Mouse (Mus musculus) lung, adult 2 months (tissue): ENCODE data around the gene Ercc6. TPM values are rescaled to one million over a fixed set of nuclear protein-coding genes. Genes with fewer than 3 reads are reported as not detected.

Experiments
- DNase-seq: peaks from one replicate; pipeline ENCODE4 v3.0.0; 2022
- H3K4me1 ChIP-seq: fragments of 200-500 bp; 2 replicates; pipeline ENCODE4 v1.6.1; 2011; ENCODE audit warnings: low read length; ENCODE audit not compliant: control insufficient read depth, insufficient read depth
- H3K4me3 ChIP-seq: fragments of 200-500 bp; replicated peaks from 2 replicates; pipeline ENCODE3; 2011; ENCODE audit warnings: low read depth, mild to moderate bottlenecking, control low read depth, low read length; ENCODE audit errors: extremely low read depth
- CTCF ChIP-seq: fragments of 200-500 bp; IDR thresholded peaks from 2 replicates; pipeline ENCODE4 v1.5.1; 2011; ENCODE audit warnings: mild to moderate bottlenecking, low read length, control low read depth; ENCODE audit not compliant: insufficient read depth
- POLR2A ChIP-seq: fragments of 200-500 bp; IDR thresholded peaks from 2 replicates; pipeline ENCODE4 v1.6.1; 2011; ENCODE audit warnings: low read depth, mild to moderate bottlenecking, control low read depth, low read length, borderline replicate concordance; ENCODE audit errors: extremely low read depth
- WGBS: fragments of 180-500 bp; shearing (Covaris S2); methylation state at CpG from one replicate; pipeline ENCODE4 v1.1.7; 2018; 5-methylcytosine and 5-hydroxymethylcytosine counted together
- polyA plus RNA-seq: library from polyadenylated mRNA; depleted of rRNA; stranded (reverse); fragments of >200 nt; gene quantifications from 2 replicates; pipeline ENCODE4 v1.2.3, GENCODE M21; 2012

The Ercc6 gene
- polyA plus RNA-seq, 1 experiment, result 4.8 TPM

DNA sequence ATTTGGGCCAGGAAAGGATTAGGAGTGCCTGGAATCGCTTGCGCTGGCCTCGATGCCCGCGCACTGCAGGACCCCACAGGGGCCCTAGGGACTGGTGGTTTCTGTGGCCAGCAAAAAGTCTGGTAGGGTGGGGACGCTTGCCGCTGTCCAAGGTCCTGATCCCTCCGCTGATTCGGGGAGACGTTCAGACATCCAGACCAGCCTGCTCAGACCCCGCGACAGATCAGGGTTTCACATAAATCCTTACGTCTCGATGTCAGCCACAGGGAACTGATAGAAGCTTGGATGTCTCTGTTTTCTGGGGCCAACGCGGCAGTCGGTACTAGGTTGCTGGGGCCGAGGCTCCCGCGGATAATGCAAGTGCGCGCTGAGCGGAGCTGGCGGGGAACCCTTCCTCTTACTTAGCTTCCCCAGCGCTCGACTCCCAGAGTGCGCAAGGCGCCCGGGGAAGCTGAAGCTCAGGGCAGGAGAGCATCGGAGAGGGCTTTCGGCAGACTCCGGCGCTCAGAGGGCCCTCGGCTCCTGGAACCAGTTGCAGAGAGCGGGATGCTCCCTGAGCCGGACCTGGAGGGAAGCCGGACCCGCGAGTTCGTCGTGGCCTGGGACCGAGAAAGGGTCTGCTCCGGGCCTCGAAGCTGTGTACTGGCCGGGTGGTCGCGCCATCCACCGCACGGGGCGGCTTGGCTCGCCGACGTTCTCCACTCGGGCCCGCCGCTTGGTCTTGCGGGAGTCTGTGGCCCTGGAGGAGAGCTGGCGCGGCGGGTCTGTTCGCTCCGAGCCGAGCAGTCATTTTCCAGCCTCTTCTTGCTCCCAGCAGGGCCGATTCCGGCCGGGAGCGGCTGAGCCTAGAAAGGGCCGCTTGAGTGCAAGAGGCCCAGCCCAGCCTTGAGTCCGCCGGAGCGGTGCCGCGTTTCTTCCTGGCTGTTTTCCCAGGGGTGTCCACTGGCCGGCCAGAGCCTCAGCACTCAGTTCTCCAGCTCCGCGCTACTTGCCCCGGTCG is 84.2 kb downstream of the Ercc6 start:
- H3K4me3 ChIP-seq, result no peak overlapping the region
- peak; percentile 33 for DNase-seq
- TF ChIP-seq POLR2A (no peak), CTCF (no peak)
- no peaks in the 10 kb centered on the region for H3K4me1 ChIP-seq
- WGBS, result 2% methylated on average over 78 of the region's 78 CpGs

DNA sequence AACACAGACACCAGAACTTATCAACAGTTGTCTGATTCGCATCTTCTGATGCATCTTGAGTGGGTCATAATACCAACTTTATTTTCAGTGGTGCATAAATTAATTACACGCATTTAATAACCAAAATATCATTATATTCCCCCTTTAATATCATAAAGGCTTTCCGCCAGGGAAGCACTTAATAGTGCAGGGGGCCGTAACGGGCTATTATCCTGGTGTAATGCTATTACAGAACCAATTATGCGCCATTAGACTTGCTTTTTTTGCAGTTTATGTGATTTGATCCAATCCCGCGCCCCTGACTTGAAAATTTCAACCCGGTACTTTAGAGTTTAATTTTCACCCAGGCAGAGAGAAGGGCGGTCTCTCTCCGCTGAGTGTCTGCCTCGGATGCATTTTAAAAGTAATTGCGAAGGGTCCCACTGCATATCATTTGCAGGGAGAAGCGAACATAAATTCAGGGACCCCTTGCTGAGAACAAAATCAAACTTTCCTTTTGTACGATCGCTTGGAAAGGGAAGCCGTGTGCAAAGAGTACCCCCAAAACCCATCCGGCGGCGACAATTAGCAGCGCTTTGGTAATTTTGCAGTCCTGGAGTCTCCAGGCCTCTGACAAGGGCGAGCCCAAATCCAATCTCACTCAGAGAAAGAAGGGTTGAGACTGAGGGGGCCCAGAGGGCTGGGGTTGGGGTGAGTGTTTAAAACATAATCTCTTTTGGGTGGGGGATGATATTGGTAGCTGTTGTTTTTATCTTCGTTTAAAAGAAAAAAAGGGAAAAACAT is 85.3 kb downstream of the Ercc6 start:
- Histone ChIP-seq H3K4me1 (no peaks in the 10 kb centered on the region), H3K4me3 (no peak overlapping the region)
- TF ChIP-seq CTCF (no peak), POLR2A (no peak)
- DNase-seq, result no peak
- 12% methylated on average over 23 of the region's 23 CpGs for WGBS

DNA sequence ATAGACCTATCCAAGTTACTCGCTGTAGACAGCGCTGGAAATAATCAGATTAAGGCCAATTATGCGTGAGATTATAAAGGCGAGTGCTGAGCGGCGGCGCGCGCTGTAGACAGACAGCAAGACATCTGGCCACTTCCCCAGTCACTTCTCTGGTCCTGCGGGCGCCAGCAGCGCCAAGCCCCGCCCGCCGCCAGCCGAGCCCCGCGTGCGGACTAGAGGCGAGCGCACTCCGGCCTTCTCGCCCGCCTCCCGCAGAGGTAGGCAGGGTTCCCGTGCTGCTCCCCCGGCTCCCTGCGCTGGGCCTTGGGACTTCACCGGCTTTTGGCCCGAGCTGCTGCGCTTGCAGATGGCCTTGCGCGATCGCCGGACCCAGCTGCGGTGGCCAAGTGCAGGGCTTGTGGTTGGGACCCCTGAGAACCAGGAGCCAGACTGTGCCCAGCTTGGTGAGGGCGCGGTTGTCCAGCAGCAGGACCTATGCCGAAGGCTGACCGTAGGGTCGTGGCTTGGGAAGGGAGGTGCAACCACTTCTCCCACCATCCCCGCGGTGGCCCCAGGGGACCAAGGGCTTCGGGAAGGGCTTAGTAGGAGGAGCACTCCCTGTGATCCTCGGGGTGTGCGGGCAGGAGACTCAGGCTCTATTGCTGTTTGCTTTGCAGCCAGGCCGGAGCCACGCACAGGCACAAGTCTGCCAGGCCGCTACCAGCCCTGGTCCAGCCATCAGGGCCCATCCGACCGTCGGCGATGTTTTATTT is 86.1 kb downstream of the Ercc6 start, which contains the start of gene Prrxl1:
Prrxl1 (plus strand) TSS at position 118 of the 752 bp plus-strand sequence.
- DNase-seq, result no peak
- WGBS, result 1% methylated on average over 53 of the region's 53 CpGs
- no peaks in the 10 kb centered on the region for H3K4me1 ChIP-seq
- no peak within 1 kb of the TSS for H3K4me3 ChIP-seq
- no peak for TF ChIP-seq CTCF
- TF ChIP-seq POLR2A, result no peak

DNA sequence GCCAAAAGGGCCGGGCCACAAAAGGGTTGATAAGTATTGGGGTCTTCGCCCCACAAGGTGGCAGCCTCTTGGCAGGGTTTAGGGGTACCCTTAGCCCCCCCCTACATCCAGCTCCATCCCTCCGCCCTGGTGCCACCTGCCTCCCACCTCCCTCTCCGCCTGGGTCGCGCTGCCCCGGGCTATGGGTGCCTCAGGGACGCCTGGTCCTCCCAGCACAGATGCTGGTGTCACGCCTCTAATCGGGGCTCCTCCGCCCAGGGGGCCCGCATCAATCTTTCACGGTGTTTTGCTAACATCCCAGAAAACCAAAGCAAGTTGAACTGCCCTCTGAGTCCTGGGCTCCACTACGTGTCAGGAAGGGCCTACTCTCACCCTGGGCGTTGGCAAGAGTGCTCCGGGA is 86.8 kb downstream of the Ercc6 start:
- Histone ChIP-seq H3K4me1 (no peaks in the 10 kb centered on the region), H3K4me3 (no peak overlapping the region)
- WGBS, result 3% methylated on average over 16 of the region's 16 CpGs
- DNase-seq, result no peak
- TF ChIP-seq POLR2A (no peak), CTCF (no peak)

DNA sequence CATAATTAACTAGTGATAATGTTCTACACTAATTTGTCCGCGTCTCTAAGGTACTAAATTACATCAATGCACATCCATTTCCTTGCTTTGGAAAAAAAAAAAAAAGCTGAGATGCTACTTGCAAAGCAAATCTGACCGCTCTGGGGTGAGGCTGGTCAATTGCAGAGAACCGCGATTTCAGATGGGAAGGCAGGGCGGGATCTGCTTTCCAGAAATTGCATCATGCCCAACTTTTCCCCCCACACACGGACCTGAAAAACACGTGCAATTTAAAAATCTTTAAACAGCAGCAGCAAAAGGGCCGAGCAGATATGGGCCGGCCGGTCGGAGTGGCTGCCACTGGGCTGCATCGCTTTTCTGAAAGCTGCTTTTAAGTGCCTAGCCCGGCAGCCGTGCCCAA is 92.2 kb downstream of the Ercc6 start:
- WGBS, result 50% methylated on average over 15 of the region's 15 CpGs
- TF ChIP-seq CTCF (no peak), POLR2A (no peak)
- H3K4me3 ChIP-seq, result no peak overlapping the region
- no peak for DNase-seq
- H3K4me1 ChIP-seq, result no peaks in the 10 kb centered on the region

DNA sequence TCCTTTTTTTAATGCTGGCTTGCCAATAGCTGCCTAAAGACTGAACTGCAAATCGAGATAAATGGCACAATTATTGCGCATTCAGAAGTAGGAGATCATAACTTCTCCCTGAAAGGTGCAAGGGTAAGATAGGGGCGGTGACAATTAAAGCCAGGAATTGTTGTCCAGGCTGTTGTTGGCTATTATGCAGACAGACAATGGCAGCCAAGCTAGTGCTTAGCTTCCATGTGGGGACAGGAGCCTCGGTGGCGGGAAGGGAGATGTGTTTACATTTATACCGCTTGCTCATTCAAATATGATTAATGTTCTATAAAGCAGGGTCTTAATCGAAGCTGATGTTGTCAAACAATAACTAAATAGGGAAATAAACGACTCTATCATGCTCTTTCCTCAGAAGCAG is 93.0 kb downstream of the Ercc6 start:
- DNase-seq, result no peak
- no peaks in the 10 kb centered on the region for H3K4me1 ChIP-seq
- no peak overlapping the region for H3K4me3 ChIP-seq
- TF ChIP-seq CTCF (no peak), POLR2A (no peak)
- 50% methylated on average over 8 of the region's 8 CpGs for WGBS

DNA sequence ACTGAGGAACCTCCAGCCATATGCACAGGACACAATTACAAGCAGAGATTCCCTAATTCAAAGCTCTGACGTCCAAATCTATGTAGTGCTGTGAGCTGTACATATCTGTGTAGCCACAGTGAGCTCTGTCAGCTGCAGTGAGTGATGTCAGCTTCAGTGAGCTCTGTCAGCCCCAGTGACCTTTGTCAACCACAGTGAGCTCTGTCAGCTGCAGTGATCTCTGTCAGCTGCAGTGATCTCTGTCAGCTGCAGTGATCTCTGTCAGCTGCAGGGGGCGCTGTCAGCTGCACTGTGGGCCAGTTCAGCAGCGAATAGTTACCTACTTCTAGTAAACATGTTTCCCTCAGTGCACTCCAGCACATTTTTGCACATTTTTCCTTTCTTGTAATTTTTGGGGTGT is 96.1 kb downstream of the Ercc6 start:
- WGBS, result 23% methylated on average over 3 of the region's 3 CpGs
- H3K4me1 ChIP-seq, result no peaks in the 10 kb centered on the region
- no peak overlapping the region for H3K4me3 ChIP-seq
- DNase-seq, result no peak
- TF ChIP-seq CTCF, result peak; percentile 23; the same call in 1 of the 2 replicates
- no peak for TF ChIP-seq POLR2A

DNA sequence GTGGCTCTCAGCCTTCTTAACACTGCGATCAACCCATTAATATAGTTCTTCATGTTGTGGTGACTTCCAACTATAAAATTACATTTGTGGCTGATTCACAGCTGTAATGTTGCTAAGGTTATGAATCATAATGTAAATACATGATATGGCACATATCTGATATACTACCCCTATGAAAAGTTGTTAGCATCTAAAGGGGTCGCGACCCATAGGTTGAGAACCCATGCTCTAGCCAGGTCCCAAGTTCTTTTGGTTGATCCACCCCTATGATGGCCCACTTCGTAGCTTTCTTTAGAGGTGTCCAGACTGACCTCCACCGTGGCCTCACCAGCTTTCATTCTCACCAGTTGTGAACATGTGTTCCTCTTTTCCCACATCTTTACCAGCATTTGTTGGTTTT is 103.9 kb downstream of the Ercc6 start:
- TF ChIP-seq POLR2A, result no peak
- no peak for TF ChIP-seq CTCF
- WGBS, result 83% methylated on average over 5 of the region's 5 CpGs
- no peak for DNase-seq
- Histone ChIP-seq H3K4me1 (no peaks in the 10 kb centered on the region), H3K4me3 (no peak overlapping the region)

DNA sequence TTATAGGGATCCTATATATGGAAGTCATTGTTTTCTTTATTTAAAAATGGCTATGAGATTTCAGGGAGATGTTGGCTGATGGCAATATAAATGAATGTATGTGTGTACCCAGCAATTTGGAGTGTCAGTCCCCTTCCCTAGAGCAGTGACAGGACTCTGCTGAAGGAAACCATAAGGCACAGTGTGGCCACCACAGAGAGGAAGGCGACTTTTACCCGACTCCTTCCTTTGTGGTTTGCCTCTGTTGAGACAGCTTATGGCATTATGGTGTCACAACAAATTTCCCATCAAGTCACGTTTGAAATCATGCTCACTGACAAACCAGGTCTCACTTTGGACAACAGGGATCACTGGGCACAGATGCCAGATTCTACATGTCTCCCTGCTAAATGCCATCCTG is 110.9 kb downstream of the Ercc6 start:
- no peak for DNase-seq
- Histone ChIP-seq H3K4me3 (no peak overlapping the region), H3K4me1 (no peaks in the 10 kb centered on the region)
- TF ChIP-seq CTCF (no peak), POLR2A (no peak)
- 60% methylated on average over 3 of the region's 3 CpGs for WGBS
